Mouse (Mus musculus): ENCODE results near the gene Adcy1. TPM values are rescaled to one million over a fixed set of nuclear protein-coding genes. Genes with fewer than 3 reads are reported as not detected.
"Not testable (repeated sequence)": the region's sequence is repeated elsewhere in the genome, so short reads cannot be mapped to it uniquely, and the experiment has no call there.

Adcy1 gene
- polyA plus RNA-seq, 1 experiment: 2.2 TPM

DNA sequence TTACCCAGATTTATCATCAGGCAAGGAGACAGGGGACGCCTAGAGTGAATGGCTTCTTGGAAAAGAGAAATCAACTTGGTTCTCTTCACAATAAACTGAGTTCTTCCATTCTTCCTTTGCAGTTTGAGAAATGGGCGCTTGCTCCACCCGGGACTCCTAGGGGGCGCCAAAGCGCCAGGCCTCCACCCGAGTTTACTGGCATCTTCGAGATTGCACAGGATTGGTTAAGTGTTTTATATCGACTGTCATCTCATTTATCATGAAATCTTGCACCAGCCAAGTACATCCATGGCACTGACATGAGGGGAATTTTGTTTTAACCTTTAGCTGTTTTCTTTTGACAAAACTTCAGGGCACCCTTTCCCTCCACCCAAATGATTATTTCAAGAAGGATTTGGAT is 152.4 kb downstream of the Adcy1 start:
- H3K27ac ChIP-seq (ENCODE audit: insufficient read depth, low read length): no peak overlapping the region
- H3K4me1 ChIP-seq (ENCODE audit: control insufficient read depth, insufficient read depth, low read length): no peaks in the 10 kb centered on the region; the same call in 1 of the 2 replicates
- H3K4me3 ChIP-seq (ENCODE audit: insufficient read depth, low read length): no peak overlapping the region
- no peak for TF ChIP-seq POLR2A (IDR thresholded peaks at IDR 0.05; ENCODE audit: low read depth, low read length)

DNA sequence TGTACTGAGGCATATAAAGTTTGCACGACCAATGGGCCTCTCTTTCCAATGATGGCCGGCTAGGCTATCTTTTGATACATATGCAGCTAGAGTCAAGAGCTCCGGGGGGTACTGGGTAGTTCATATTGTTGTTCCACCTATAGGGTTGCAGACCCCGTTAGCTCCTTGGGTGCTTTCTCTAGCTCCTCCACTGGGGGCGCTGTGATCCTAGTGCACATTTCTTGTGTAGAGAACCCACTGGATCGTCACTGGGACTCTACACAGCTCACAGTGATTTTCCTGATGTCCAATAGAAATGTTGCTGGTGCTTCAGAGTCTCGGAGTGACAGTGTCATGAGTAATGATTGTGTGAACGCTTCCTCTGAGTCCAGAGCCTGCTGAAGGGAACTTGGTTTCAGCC is 158.5 kb downstream of the Adcy1 start:
- H3K4me3 ChIP-seq (ENCODE audit: insufficient read depth, low read length); H3K27ac ChIP-seq (ENCODE audit: insufficient read depth, low read length); H3K4me1 ChIP-seq (ENCODE audit: control insufficient read depth, insufficient read depth, low read length): not testable (repeated sequence)

DNA sequence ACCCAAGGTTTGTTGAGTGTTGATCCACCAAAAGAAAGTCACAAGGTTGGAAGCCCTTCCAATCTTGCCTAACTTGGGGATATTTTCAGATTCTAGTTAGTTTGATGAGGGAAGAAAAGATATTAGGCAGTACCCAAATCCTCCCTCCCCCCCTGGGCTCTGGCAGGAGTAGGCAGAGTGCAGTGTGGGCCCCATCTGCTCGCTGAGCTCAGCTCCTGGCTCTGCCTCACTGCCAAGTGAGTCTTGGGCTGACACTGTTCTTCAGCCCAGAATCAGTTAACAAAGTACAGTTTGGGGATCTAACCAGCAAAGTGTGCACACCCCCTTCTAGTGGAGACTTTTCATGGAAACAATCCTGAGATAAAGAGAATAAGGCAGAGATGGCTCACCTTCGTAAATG is 162.9 kb downstream of the Adcy1 start:
- no peak overlapping the region for H3K27ac ChIP-seq (ENCODE audit: insufficient read depth, low read length)
- H3K4me3 ChIP-seq (ENCODE audit: insufficient read depth, low read length): no peak overlapping the region
- TF ChIP-seq POLR2A (IDR thresholded peaks at IDR 0.05; ENCODE audit: low read depth, low read length) (no peak), CTCF (IDR thresholded peaks at IDR 0.05; ENCODE audit: borderline replicate concordance, insufficient read depth, low read length) (no peak)
- peaks cover 2% of the 10 kb centered on the region; the same call in 1 of the 2 replicates for H3K4me1 ChIP-seq (ENCODE audit: control insufficient read depth, insufficient read depth, low read length)

DNA sequence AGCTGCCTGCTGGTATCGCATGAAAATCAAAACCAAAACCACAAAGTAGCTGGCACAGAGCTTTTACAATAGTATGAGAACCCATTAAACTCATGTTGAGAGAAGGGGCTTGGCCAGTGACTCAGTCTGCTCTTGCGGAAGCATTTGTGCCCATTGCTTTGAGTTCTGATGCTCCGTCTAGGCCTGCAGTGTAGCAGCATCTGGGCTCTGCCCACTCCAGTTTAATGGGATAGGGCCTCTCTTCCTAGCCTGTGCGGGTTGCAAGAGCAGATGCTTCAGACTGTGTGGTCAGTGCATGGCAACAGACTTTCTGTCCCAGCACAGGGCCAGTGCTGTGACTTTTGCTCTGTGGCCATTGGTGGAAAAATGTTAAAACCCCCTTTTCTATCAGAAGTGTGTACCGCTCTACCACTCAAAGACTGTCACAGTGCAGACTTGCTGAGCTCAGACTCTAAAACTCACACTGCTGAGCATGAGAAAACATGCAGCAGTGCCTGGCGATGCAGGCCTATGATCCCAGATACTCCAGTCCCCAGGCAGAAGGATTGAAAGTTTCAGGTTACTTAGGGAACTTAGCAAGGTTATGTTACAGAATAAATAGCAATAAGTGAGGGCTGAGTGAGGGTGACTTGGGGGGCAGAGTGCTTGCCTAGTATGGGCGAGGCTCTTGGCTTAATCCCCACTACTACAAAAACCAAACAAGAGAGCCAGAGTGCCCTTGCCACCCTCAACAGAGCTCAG is 163.7 kb downstream of the Adcy1 start:
- no peak overlapping the region for H3K4me3 ChIP-seq (ENCODE audit: insufficient read depth, low read length)
- H3K27ac ChIP-seq (ENCODE audit: insufficient read depth, low read length): no peak overlapping the region
- H3K4me1 ChIP-seq (ENCODE audit: control insufficient read depth, insufficient read depth, low read length): peaks cover 2% of the 10 kb centered on the region; the same call in 1 of the 2 replicates
- TF ChIP-seq CTCF (IDR thresholded peaks at IDR 0.05; ENCODE audit: borderline replicate concordance, insufficient read depth, low read length): no peak
- TF ChIP-seq POLR2A (IDR thresholded peaks at IDR 0.05; ENCODE audit: low read depth, low read length): no peak

DNA sequence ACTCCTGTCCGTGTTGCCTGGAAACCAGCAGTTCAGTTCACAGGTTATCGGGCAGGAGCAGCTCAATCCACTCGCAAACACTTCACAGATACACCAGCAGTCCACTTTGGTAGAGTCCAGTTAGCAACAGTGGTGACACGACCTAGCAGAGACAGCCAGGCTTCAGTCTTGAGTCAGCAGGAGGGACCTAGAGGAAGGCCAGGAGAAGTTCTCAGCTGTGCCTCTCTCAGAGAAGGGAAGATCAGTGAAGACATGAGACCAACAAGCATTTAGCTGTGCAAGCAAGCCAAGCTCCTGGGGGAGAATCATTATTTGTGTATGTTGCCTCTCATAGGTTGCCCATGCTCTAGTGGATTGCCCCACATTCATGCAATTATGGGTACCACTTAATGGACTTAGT is 164.8 kb downstream of the Adcy1 start:
- Histone ChIP-seq H3K4me1 (ENCODE audit: control insufficient read depth, insufficient read depth, low read length) (peaks cover 2% of the 10 kb centered on the region; the same call in 1 of the 2 replicates), H3K27ac (ENCODE audit: insufficient read depth, low read length) (no peak overlapping the region), H3K4me3 (ENCODE audit: insufficient read depth, low read length) (no peak overlapping the region)
- TF ChIP-seq POLR2A (IDR thresholded peaks at IDR 0.05; ENCODE audit: low read depth, low read length) (no peak), CTCF (IDR thresholded peaks at IDR 0.05; ENCODE audit: borderline replicate concordance, insufficient read depth, low read length) (no peak)

Other genes with a start within 250 kb of the Adcy1 start
- not detected in 2 replicates for gene Gm11983, start 225.8 kb upstream of the Adcy1 start, polyA plus RNA-seq (2011; ENCODE audit: insufficient read length, low read depth, missing spikeins)
- not detected in 2 replicates for gene Gm11985, start 125.1 kb downstream of the Adcy1 start, polyA plus RNA-seq (2011; ENCODE audit: insufficient read length, low read depth, missing spikeins)
- not detected in 2 replicates for gene Igfbp1, start 134.3 kb downstream of the Adcy1 start, polyA plus RNA-seq (2011; ENCODE audit: insufficient read length, low read depth, missing spikeins)
- 41.0 and 209 TPM in 2 replicates for gene Igfbp3, start 150.4 kb downstream of the Adcy1 start, polyA plus RNA-seq (2011; ENCODE audit: insufficient read length, low read depth, missing spikeins)

Data from embryonic fibroblast, embryonic 13.5 days (primary cell).